Mouse (Mus musculus): ENCODE results near the gene Aes. TPM values are rescaled to one million over a fixed set of nuclear protein-coding genes. Genes with fewer than 3 reads are reported as not detected.
A peak's percentile ranks its signal among the peaks of the same experiment; 100 is the strongest.

Aes gene
- polyA plus RNA-seq, 1 experiment from 2014 or later, result 280 TPM

DNA sequence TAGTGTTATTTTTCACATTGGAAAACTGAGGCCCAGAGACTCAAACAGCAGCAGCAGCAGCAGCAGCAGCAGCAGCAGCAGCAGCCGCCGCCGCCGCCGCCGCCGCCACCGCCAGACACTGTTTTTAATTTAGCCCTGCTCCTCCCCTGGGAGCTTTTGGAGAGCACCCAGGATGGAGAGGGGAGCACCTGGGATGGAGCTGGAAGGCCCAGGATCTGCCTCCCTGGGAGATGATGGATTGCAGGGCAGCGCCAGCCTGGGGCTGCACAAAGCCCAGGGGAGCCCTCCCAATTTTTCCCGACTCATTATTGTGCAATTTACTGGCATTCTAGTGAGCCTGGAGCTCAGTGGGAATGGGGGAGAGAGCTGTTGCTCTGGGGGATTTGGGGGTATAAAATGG lies 37.3 kb downstream of the Aes start:
- Histone ChIP-seq H3K4me3 (ENCODE audit: low read depth, low read length) (no peak overlapping the region), H3K9ac (ENCODE audit: low read depth, low read length) (no peak overlapping the region), H3K4me2 (replicated peaks; ENCODE audit: low read depth, low read length) (no peak overlapping the region), H3K27ac (ENCODE audit: low read depth, low read length) (peak overlapping the region; percentile 33), H3K9me3 (ENCODE audit: control insufficient read depth, low read length) (no peaks in the 10 kb centered on the region), H3K36me3 (ENCODE audit: control insufficient read depth, insufficient read depth, low read length) (no peaks in the 10 kb centered on the region), H3K27me3 (ENCODE audit: control insufficient read depth, insufficient read depth, low read length) (peaks cover 54% of the 10 kb centered on the region), H3K4me1 (replicated peaks; ENCODE audit: control insufficient read depth, insufficient read depth, low read length) (peaks cover 17% of the 10 kb centered on the region)
- DNase-seq (ENCODE audit: low spot score) (peak; percentile 69), ATAC-seq (ENCODE audit: low FRiP score) (peak; percentile 10)
- WGBS, result 4% methylated on average over 10 of the region's 10 CpGs

DNA sequence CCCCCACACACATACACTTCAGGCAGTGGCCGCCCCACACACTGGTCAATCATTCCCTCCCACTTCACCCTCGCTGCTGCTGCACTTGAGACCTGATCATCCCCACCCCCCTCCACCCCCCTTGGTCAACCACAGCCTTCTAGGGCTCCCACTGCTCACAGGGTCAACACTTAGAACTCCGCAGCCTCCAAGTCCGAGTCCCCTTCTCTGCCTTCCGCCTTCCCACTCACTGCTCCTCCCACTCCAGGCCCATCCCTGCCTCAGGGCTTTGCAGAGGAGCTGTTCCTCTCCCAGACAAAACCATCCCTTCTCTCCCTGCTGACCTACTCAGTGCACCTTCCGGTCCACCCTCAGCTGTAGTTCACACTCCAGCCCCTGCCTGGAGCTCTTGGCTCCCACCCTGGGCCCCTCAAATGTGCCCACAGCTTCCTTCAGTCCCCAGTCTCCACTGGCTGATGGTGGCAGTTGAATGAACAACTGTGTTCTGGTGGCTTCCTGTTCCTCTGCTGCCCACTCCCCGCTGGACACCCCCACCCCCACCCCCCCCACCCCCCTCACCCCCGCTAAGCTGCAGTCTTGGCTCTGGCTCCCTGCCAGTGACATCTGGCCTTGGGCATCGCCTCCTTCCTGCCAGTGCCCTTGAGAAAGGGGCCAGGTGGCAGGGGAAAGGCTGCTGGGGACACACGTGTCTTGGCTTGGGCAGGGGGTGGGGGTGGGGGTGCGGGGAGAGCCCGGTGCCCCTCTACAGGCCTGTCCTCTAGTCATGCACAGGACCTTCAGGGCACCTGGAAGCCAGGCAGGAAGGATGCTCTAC lies 38.1 kb downstream of the Aes start:
- peaks cover 17% of the 10 kb centered on the region for H3K4me1 ChIP-seq (replicated peaks; ENCODE audit: control insufficient read depth, insufficient read depth, low read length)
- DNase-seq (ENCODE audit: low spot score) (no peak), ATAC-seq (ENCODE audit: low FRiP score) (peak; percentile 30)
- no peaks in the 10 kb centered on the region for H3K9me3 ChIP-seq (ENCODE audit: control insufficient read depth, low read length)
- no peaks in the 10 kb centered on the region for H3K36me3 ChIP-seq (ENCODE audit: control insufficient read depth, insufficient read depth, low read length)
- 12% methylated on average over 9 of the region's 12 CpGs for WGBS
- peaks cover 55% of the 10 kb centered on the region for H3K27me3 ChIP-seq (ENCODE audit: control insufficient read depth, insufficient read depth, low read length)
- H3K4me2 ChIP-seq (replicated peaks; ENCODE audit: low read depth, low read length), result no peak overlapping the region
- no peak overlapping the region for H3K9ac ChIP-seq (ENCODE audit: low read depth, low read length)
- peak overlapping the region; percentile 33 for H3K27ac ChIP-seq (ENCODE audit: low read depth, low read length)
- no peak overlapping the region for H3K4me3 ChIP-seq (ENCODE audit: low read depth, low read length)

DNA sequence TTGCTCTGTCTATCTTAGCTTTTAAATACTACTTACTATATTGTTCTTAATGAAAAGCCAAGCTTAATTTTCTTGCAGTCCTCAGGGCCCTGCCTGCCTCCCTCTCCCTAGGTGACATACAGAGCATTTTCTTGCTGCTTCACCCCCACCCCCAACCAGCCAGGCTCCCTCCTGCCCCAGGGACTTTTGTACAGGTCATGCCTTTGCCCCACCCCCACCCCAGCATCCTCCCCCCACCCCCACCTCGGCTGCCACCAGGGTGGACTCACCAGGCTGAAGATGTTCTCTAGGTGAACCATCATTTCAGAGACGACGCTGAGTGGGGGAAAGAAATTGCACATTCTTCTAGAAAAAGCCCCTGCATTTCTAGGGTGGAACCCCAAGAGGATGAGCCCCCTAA lies 39.1 kb downstream of the Aes start:
- DNase-seq (ENCODE audit: low spot score), result no peak
- Histone ChIP-seq H3K27me3 (ENCODE audit: control insufficient read depth, insufficient read depth, low read length) (peaks cover 51% of the 10 kb centered on the region), H3K27ac (ENCODE audit: low read depth, low read length) (no peak overlapping the region), H3K9ac (ENCODE audit: low read depth, low read length) (no peak overlapping the region), H3K9me3 (ENCODE audit: control insufficient read depth, low read length) (no peaks in the 10 kb centered on the region), H3K4me1 (replicated peaks; ENCODE audit: control insufficient read depth, insufficient read depth, low read length) (peaks cover 17% of the 10 kb centered on the region), H3K4me3 (ENCODE audit: low read depth, low read length) (no peak overlapping the region), H3K4me2 (replicated peaks; ENCODE audit: low read depth, low read length) (no peak overlapping the region), H3K36me3 (ENCODE audit: control insufficient read depth, insufficient read depth, low read length) (no peaks in the 10 kb centered on the region)
- ATAC-seq (ENCODE audit: low FRiP score), result no peak
- 29% methylated on average over 3 of the region's 3 CpGs for WGBS

DNA sequence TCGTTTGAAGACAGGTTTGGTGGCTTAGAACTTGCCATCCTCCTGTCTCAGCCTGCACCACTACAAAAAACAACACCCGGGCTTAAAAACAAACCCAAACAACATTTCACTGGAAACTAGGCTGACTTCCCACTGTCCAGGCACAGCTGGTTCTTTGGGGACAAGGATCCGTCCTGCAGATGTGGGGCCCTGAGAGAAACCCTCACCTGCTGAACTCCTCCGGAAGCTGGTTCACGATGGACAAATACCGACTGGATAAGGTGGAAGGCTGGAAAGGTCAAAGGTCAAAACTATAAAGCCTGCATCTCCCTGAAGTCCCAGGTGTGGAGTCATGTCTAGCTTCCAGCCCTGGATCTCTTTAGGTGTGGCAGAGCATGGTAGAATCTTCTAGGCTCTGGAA lies 39.6 kb downstream of the Aes start:
- Histone ChIP-seq H3K4me1 (replicated peaks; ENCODE audit: control insufficient read depth, insufficient read depth, low read length) (peaks cover 17% of the 10 kb centered on the region), H3K4me3 (ENCODE audit: low read depth, low read length) (no peak overlapping the region), H3K9ac (ENCODE audit: low read depth, low read length) (no peak overlapping the region), H3K27ac (ENCODE audit: low read depth, low read length) (no peak overlapping the region), H3K4me2 (replicated peaks; ENCODE audit: low read depth, low read length) (no peak overlapping the region), H3K36me3 (ENCODE audit: control insufficient read depth, insufficient read depth, low read length) (no peaks in the 10 kb centered on the region), H3K9me3 (ENCODE audit: control insufficient read depth, low read length) (no peaks in the 10 kb centered on the region), H3K27me3 (ENCODE audit: control insufficient read depth, insufficient read depth, low read length) (peaks cover 47% of the 10 kb centered on the region)
- no peak for DNase-seq (ENCODE audit: low spot score)
- ATAC-seq (ENCODE audit: low FRiP score), result no peak
- 58% methylated on average over 6 of the region's 6 CpGs for WGBS

DNA sequence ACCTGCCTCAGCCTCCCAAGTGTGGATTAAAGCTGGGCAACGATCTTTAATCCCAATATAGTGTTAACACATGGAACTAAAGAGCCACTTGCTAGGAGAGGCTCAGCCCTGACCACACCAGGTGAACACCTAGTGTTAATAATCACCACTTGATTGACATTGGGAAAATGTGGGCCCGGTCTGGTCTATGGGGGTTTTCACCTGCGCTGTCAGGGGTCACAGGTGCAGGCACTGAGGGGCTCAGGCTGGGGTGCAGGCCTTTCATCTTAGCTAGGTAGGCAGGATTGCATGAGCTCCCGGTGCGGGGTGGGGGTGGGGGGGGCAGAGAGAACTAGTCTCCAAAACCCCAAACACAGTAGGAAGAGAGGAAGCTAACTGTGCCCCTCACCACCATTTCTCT lies 40.3 kb downstream of the Aes start:
- Histone ChIP-seq H3K4me1 (replicated peaks; ENCODE audit: control insufficient read depth, insufficient read depth, low read length) (peaks cover 17% of the 10 kb centered on the region), H3K27me3 (ENCODE audit: control insufficient read depth, insufficient read depth, low read length) (peaks cover 41% of the 10 kb centered on the region)

DNA sequence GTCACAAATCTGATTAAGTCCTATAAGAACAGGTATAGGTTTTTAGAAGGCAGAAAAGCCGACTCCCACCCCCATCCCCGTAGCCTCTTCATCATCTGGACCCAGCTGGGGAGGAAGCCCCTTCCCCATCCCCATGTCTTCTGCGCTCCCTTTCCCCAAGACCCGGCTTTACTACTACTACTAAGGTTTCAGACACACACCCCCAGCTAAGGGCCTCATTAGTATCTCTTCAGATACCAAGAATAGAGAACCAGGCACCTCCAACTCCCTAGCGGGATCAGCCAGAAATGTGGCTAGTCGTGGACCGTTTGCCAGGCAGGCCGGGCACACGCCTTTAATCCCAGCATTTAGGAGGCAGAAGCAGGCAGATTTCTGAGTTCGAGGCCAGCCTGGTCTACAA lies 40.8 kb downstream of the Aes start:
- Histone ChIP-seq H3K36me3 (ENCODE audit: control insufficient read depth, insufficient read depth, low read length) (no peaks in the 10 kb centered on the region), H3K27ac (ENCODE audit: low read depth, low read length) (no peak overlapping the region), H3K9ac (ENCODE audit: low read depth, low read length) (no peak overlapping the region), H3K27me3 (ENCODE audit: control insufficient read depth, insufficient read depth, low read length) (peaks cover 41% of the 10 kb centered on the region), H3K9me3 (ENCODE audit: control insufficient read depth, low read length) (no peaks in the 10 kb centered on the region), H3K4me2 (replicated peaks; ENCODE audit: low read depth, low read length) (no peak overlapping the region), H3K4me1 (replicated peaks; ENCODE audit: control insufficient read depth, insufficient read depth, low read length) (peaks cover 17% of the 10 kb centered on the region), H3K4me3 (ENCODE audit: low read depth, low read length) (no peak overlapping the region)
- no peak for DNase-seq (ENCODE audit: low spot score)
- ATAC-seq (ENCODE audit: low FRiP score), result no peak
- 53% methylated on average over 10 of the region's 10 CpGs for WGBS

More for the DNA sequence above, 40.3 kb downstream of the Aes start:
- no peak overlapping the region for H3K4me3 ChIP-seq (ENCODE audit: low read depth, low read length)
- no peaks in the 10 kb centered on the region for H3K9me3 ChIP-seq (ENCODE audit: control insufficient read depth, low read length)
- 65% methylated on average over 5 of the region's 5 CpGs for WGBS
- no peak overlapping the region for H3K27ac ChIP-seq (ENCODE audit: low read depth, low read length)
- no peak for DNase-seq (ENCODE audit: low spot score)
- H3K9ac ChIP-seq (ENCODE audit: low read depth, low read length), result no peak overlapping the region
- H3K36me3 ChIP-seq (ENCODE audit: control insufficient read depth, insufficient read depth, low read length), result no peaks in the 10 kb centered on the region
- ATAC-seq (ENCODE audit: low FRiP score), result no peak
- H3K4me2 ChIP-seq (replicated peaks; ENCODE audit: low read depth, low read length), result no peak overlapping the region

DNA sequence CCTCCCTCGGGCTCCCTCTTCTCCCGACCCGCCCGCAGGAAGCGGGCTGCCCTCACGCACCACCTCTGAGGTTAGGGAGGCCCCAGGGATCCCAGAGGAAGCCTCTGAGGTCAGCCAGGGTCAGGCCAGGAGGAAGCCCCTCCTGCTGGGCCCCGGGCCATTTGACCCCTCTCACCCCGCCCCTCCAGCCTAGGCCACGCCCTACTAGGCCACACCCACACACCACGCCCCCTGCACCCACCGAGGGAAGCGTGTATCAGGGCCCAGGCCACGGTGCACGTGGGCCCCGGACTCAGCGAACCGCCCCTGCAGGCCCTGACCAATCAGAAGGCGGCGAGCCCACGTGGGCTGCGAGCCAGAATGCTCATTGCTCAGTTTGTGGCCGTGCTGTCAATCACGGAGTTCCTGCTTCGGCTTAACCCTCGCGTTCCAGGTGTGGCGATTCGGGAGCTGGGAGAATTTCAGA lies 41.5 kb downstream of the Aes start, which contains the start of gene Tle6:
Gene Tle6, minus strand, starts transcription at position 336 of the 466 bp plus-strand sequence.
- DNase-seq (ENCODE audit: low spot score) (peak; percentile 99), ATAC-seq (ENCODE audit: low FRiP score) (peak; percentile 84)
- Histone ChIP-seq H3K4me3 (ENCODE audit: low read depth, low read length) (no peak within 1 kb of the TSS), H3K9ac (ENCODE audit: low read depth, low read length) (no peak within 1 kb of the TSS), H3K4me1 (replicated peaks; ENCODE audit: control insufficient read depth, insufficient read depth, low read length) (peaks cover 16% of the 10 kb centered on the region), H3K4me2 (replicated peaks; ENCODE audit: low read depth, low read length) (peak within 1 kb of the TSS; percentile 9; the same call in 1 of the 2 replicates), H3K36me3 (ENCODE audit: control insufficient read depth, insufficient read depth, low read length) (no peaks in the 10 kb centered on the region), H3K27me3 (ENCODE audit: control insufficient read depth, insufficient read depth, low read length) (peaks cover 34% of the 10 kb centered on the region), H3K27ac (ENCODE audit: low read depth, low read length) (no peak within 1 kb of the TSS), H3K9me3 (ENCODE audit: control insufficient read depth, low read length) (no peaks in the 10 kb centered on the region)
- WGBS, result under 1% methylated on average over 28 of the region's 28 CpGs

DNA sequence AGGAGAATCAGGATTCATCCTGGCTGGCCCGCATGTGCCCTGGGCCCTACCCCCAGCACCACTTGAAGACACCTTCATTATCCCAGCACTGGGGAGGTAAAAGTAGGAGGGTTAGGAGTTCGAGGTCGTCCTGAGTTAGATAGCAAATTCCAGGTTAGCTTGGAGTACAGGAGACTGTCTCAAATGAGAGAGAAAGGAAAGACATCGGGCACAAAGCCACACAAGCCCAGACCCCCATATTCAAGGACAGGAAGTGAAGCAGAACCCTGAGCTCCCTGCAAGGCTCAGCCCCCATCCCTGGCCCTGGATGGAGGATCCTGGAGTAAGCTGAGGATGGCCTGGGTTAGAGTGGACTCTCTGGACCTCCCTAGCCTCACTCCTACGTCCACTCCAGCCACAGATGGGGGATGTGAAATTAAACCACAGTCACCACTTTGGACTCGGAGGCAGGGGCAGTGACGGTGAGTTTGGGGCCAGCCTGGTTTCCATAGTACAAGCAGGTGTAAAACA lies 42.2 kb downstream of the Aes start:
- no peak overlapping the region for H3K9ac ChIP-seq (ENCODE audit: low read depth, low read length)
- H3K27me3 ChIP-seq (ENCODE audit: control insufficient read depth, insufficient read depth, low read length), result peaks cover 29% of the 10 kb centered on the region
- no peak overlapping the region for H3K4me2 ChIP-seq (replicated peaks; ENCODE audit: low read depth, low read length)
- ATAC-seq (ENCODE audit: low FRiP score) (0 out of 2 replicates have a peak, but pooled peaks have one; percentile 4), DNase-seq (ENCODE audit: low spot score) (no peak)
- no peaks in the 10 kb centered on the region for H3K9me3 ChIP-seq (ENCODE audit: control insufficient read depth, low read length)
- WGBS, result 22% methylated on average over 7 of the region's 7 CpGs
- H3K4me1 ChIP-seq (replicated peaks; ENCODE audit: control insufficient read depth, insufficient read depth, low read length), result peaks cover 11% of the 10 kb centered on the region; the same call in 1 of the 2 replicates
- H3K27ac ChIP-seq (ENCODE audit: low read depth, low read length), result no peak overlapping the region
- no peak overlapping the region for H3K4me3 ChIP-seq (ENCODE audit: low read depth, low read length)
- no peaks in the 10 kb centered on the region for H3K36me3 ChIP-seq (ENCODE audit: control insufficient read depth, insufficient read depth, low read length)

DNA sequence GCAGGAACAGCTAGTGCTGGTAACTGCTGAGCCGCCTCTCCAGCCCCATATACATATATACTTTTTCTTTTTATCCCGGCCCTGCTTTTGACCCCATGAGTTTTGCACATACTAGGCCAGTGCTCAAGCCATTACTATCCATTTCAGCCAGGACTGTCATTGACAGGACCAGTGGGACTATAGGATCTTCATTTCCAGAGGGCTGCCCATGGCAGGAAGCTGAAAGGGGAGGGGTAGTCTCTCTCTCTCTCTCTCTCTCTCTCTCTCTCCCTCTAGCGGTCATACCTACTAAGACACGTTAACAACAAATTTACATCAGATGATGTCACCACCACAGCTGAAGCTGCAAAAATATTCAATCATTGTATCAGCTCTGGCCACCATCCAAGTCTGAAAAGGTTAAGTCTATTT lies 43.5 kb downstream of the Aes start:
- ATAC-seq (ENCODE audit: low FRiP score) (no peak), DNase-seq (ENCODE audit: low spot score) (peak; percentile 73)
- 19% methylated on average over 4 of the region's 4 CpGs for WGBS
- H3K27ac ChIP-seq (ENCODE audit: low read depth, low read length), result no peak overlapping the region
- H3K4me2 ChIP-seq (replicated peaks; ENCODE audit: low read depth, low read length), result no peak overlapping the region
- H3K9ac ChIP-seq (ENCODE audit: low read depth, low read length), result no peak overlapping the region
- no peak overlapping the region for H3K4me3 ChIP-seq (ENCODE audit: low read depth, low read length)
- peaks cover 26% of the 10 kb centered on the region for H3K27me3 ChIP-seq (ENCODE audit: control insufficient read depth, insufficient read depth, low read length)
- H3K4me1 ChIP-seq (replicated peaks; ENCODE audit: control insufficient read depth, insufficient read depth, low read length), result peaks cover 3% of the 10 kb centered on the region; the same call in 1 of the 2 replicates
- H3K36me3 ChIP-seq (ENCODE audit: control insufficient read depth, insufficient read depth, low read length), result no peaks in the 10 kb centered on the region
- no peaks in the 10 kb centered on the region for H3K9me3 ChIP-seq (ENCODE audit: control insufficient read depth, low read length)

Measured in hindbrain, embryonic 11.5 days (tissue).